Mouse (Mus musculus): Measurements from ENCODE around the gene Chd6.

DNA sequence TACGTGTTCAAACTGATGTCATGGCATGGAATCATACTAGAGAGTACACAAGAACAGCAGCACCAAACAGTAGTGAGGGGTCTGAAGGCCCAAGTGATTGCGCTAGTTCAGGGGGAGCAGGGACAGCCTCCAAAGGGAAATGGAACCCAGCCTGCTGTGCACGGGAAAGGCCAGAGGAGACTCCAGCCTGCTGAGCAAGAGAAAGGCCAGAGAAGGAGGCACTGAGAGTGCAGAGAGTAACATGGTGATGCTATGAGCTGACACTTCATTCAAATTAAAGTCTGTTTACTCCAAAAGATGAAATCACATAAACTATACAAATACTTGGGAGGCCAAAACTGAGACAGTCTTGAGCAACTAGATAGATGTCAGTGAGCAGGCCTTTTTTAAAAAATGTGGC lies 71.1 kb downstream of the Chd6 start:
- TF ChIP-seq POLR2A (IDR thresholded peaks at IDR 0.05; ENCODE audit: insufficient read length, low read depth) (no peak), USF1 (IDR thresholded peaks at IDR 0.05; ENCODE audit: low read depth) (no peak), POLR2AphosphoS2 (IDR thresholded peaks at IDR 0.05; ENCODE audit: insufficient read length, low read depth) (no peak), E2F4 (IDR thresholded peaks at IDR 0.05; ENCODE audit: insufficient read depth) (no peak), MYOG (IDR thresholded peaks at IDR 0.05; ENCODE audit: control insufficient read depth in 1 of 3, insufficient read depth in 1 of 3, insufficient read length in 2 of 3, low read depth in 2 of 3) (no peak), MAX (IDR thresholded peaks at IDR 0.05; ENCODE audit: low read depth) (no peak), CEBPB (IDR thresholded peaks at IDR 0.05; ENCODE audit: insufficient read depth, poor library complexity, severe bottlenecking) (no peak), REST (IDR thresholded peaks at IDR 0.05; ENCODE audit: insufficient read depth, insufficient read length) (no peak), MYOD1 (IDR thresholded peaks at IDR 0.05; ENCODE audit: control insufficient read depth in 1 of 3, insufficient read length in 2 of 3, low read depth in 2 of 3) (no peak), TCF12 (IDR thresholded peaks at IDR 0.05; ENCODE audit: insufficient read depth, poor library complexity, severe bottlenecking) (no peak), TCF3 (IDR thresholded peaks at IDR 0.05; ENCODE audit: insufficient read length, low read depth) (no peak), SRF (IDR thresholded peaks at IDR 0.05; ENCODE audit: control insufficient read depth, insufficient read length, low read depth) (no peak)
